Mouse (Mus musculus): ENCODE data around the gene A030005K14Rik. TPM values are rescaled to one million over a fixed set of nuclear protein-coding genes. Genes with fewer than 3 reads are reported as not detected.

A030005K14Rik gene
- total and polyA plus RNA-seq, 2 experiments from 2014 or later, result not detected

- Histone ChIP-seq H3K9ac (replicated peaks; ENCODE audit: low read length, poor library complexity, severe bottlenecking) (no peak within 1 kb of the TSS), H3K36me3 (ENCODE audit: insufficient read depth, low read length) (no peaks in the 10 kb centered on the region), H3K9me3 (ENCODE audit: low read length) (no peaks in the 10 kb centered on the region), H3K4me2 (ENCODE audit: low read depth, low read length, poor library complexity, severe bottlenecking) (no peak within 1 kb of the TSS), H3K27ac (ENCODE audit: low read depth, low read length) (no peak within 1 kb of the TSS), H3K4me1 (ENCODE audit: insufficient read depth, low read length) (no peaks in the 10 kb centered on the region), H3K27me3 (ENCODE audit: insufficient read depth, low read length) (no peaks in the 10 kb centered on the region), H3K4me3 (ENCODE audit: low read depth, low read length) (no peak within 1 kb of the TSS)
- DNase-seq (ENCODE audit: low spot score) (no peak), ATAC-seq (ENCODE audit: low FRiP score) (no peak)
- 94% methylated on average over 2 of the region's 2 CpGs for WGBS
- no peak for TF ChIP-seq CTCF (IDR thresholded peaks at IDR 0.05)
Measured at GRCm38 (mm10) chr1:83042380-83042779, 16.8 kb downstream of the A030005K14Rik start, which contains the start of gene Krtap28-10. TSS of gene Krtap28-10 (minus strand) at chr1:83042480.

GRCm38 (mm10) chr1:83039080-83039479 is 20.1 kb downstream of the A030005K14Rik start:
- H3K4me1 ChIP-seq (ENCODE audit: insufficient read depth, low read length), result no peaks in the 10 kb centered on the region
- no peaks in the 10 kb centered on the region for H3K27me3 ChIP-seq (ENCODE audit: insufficient read depth, low read length)
- no peak for TF ChIP-seq CTCF (IDR thresholded peaks at IDR 0.05)
- H3K27ac ChIP-seq (ENCODE audit: low read depth, low read length), result no peak overlapping the region
- H3K4me2 ChIP-seq (ENCODE audit: low read depth, low read length, poor library complexity, severe bottlenecking), result no peak overlapping the region
- no peak for DNase-seq (ENCODE audit: low spot score)
- WGBS, result 83% methylated on average over 4 of the region's 4 CpGs
- H3K9me3 ChIP-seq (ENCODE audit: low read length), result no peaks in the 10 kb centered on the region
- H3K9ac ChIP-seq (replicated peaks; ENCODE audit: low read length, poor library complexity, severe bottlenecking), result no peak overlapping the region
- no peak for ATAC-seq (ENCODE audit: low FRiP score)
- H3K36me3 ChIP-seq (ENCODE audit: insufficient read depth, low read length), result no peaks in the 10 kb centered on the region
- no peak overlapping the region for H3K4me3 ChIP-seq (ENCODE audit: low read depth, low read length)

- H3K4me3 ChIP-seq (ENCODE audit: low read depth, low read length), result peak within 1 kb of the TSS; percentile 39
- 0 out of 2 replicates have a peak within 1 kb of the TSS, but pooled peaks have one; percentile 26 for H3K27ac ChIP-seq (ENCODE audit: low read depth, low read length)
- no peaks in the 10 kb centered on the region for H3K9me3 ChIP-seq (ENCODE audit: low read length)
- no peaks in the 10 kb centered on the region for H3K27me3 ChIP-seq (ENCODE audit: insufficient read depth, low read length)
- TF ChIP-seq CTCF (IDR thresholded peaks at IDR 0.05), result no peak
- ATAC-seq (ENCODE audit: low FRiP score) (peak; percentile 92), DNase-seq (ENCODE audit: low spot score) (peak; percentile 72)
- peak within 1 kb of the TSS; percentile 59 for H3K4me2 ChIP-seq (ENCODE audit: low read depth, low read length, poor library complexity, severe bottlenecking)
- WGBS, result under 1% methylated on average over 25 of the region's 25 CpGs
- H3K9ac ChIP-seq (replicated peaks; ENCODE audit: low read length, poor library complexity, severe bottlenecking), result peak within 1 kb of the TSS; percentile 44
- H3K36me3 ChIP-seq (ENCODE audit: insufficient read depth, low read length), result no peaks in the 10 kb centered on the region
- H3K4me1 ChIP-seq (ENCODE audit: insufficient read depth, low read length), result no peaks in the 10 kb centered on the region
Measured at GRCm38 (mm10) chr1:83038109-83038672, 21.0 kb downstream of the A030005K14Rik start, which contains the start of gene Slc19a3. TSS of gene Slc19a3 (minus strand) at chr1:83038448.

GRCm38 (mm10) chr1:83036892-83037667 is 22.1 kb downstream of the A030005K14Rik start:
- TF ChIP-seq CTCF (IDR thresholded peaks at IDR 0.05), result no peak
- ATAC-seq (ENCODE audit: low FRiP score), result no peak
- H3K9ac ChIP-seq (replicated peaks; ENCODE audit: low read length, poor library complexity, severe bottlenecking), result no peak overlapping the region
- H3K36me3 ChIP-seq (ENCODE audit: insufficient read depth, low read length), result no peaks in the 10 kb centered on the region
- H3K4me3 ChIP-seq (ENCODE audit: low read depth, low read length), result no peak overlapping the region; the same call in 1 of the 2 replicates
- no peaks in the 10 kb centered on the region for H3K9me3 ChIP-seq (ENCODE audit: low read length)
- DNase-seq (ENCODE audit: low spot score), result no peak
- no peaks in the 10 kb centered on the region for H3K27me3 ChIP-seq (ENCODE audit: insufficient read depth, low read length)
- no peaks in the 10 kb centered on the region for H3K4me1 ChIP-seq (ENCODE audit: insufficient read depth, low read length)
- 70% methylated on average over 11 of the region's 11 CpGs for WGBS
- no peak overlapping the region for H3K27ac ChIP-seq (ENCODE audit: low read depth, low read length)
- H3K4me2 ChIP-seq (ENCODE audit: low read depth, low read length, poor library complexity, severe bottlenecking), result no peak overlapping the region

GRCm38 (mm10) chr1:83034509-83034908 is 24.7 kb downstream of the A030005K14Rik start:
- 58% methylated on average over 5 of the region's 5 CpGs for WGBS
- no peak for ATAC-seq (ENCODE audit: low FRiP score)
- Histone ChIP-seq H3K4me1 (ENCODE audit: insufficient read depth, low read length) (no peaks in the 10 kb centered on the region), H3K9ac (replicated peaks; ENCODE audit: low read length, poor library complexity, severe bottlenecking) (no peak overlapping the region), H3K27me3 (ENCODE audit: insufficient read depth, low read length) (no peaks in the 10 kb centered on the region), H3K27ac (ENCODE audit: low read depth, low read length) (no peak overlapping the region), H3K36me3 (ENCODE audit: insufficient read depth, low read length) (no peaks in the 10 kb centered on the region), H3K9me3 (ENCODE audit: low read length) (no peaks in the 10 kb centered on the region), H3K4me3 (ENCODE audit: low read depth, low read length) (no peak overlapping the region), H3K4me2 (ENCODE audit: low read depth, low read length, poor library complexity, severe bottlenecking) (no peak overlapping the region)
- no peak for TF ChIP-seq CTCF (IDR thresholded peaks at IDR 0.05)
- DNase-seq (ENCODE audit: low spot score), result no peak

GRCm38 (mm10) chr1:83032508-83032907 is 26.7 kb downstream of the A030005K14Rik start:
- H3K27ac ChIP-seq (ENCODE audit: low read depth, low read length), result no peak overlapping the region
- no peaks in the 10 kb centered on the region for H3K4me1 ChIP-seq (ENCODE audit: insufficient read depth, low read length)
- H3K27me3 ChIP-seq (ENCODE audit: insufficient read depth, low read length), result no peaks in the 10 kb centered on the region
- WGBS, result 91% methylated on average over 6 of the region's 6 CpGs
- H3K9me3 ChIP-seq (ENCODE audit: low read length), result no peaks in the 10 kb centered on the region
- no peak for DNase-seq (ENCODE audit: low spot score)
- no peak overlapping the region for H3K9ac ChIP-seq (replicated peaks; ENCODE audit: low read length, poor library complexity, severe bottlenecking)
- no peaks in the 10 kb centered on the region for H3K36me3 ChIP-seq (ENCODE audit: insufficient read depth, low read length)
- H3K4me3 ChIP-seq (ENCODE audit: low read depth, low read length), result no peak overlapping the region
- ATAC-seq (ENCODE audit: low FRiP score), result no peak
- no peak for TF ChIP-seq CTCF (IDR thresholded peaks at IDR 0.05)
- H3K4me2 ChIP-seq (ENCODE audit: low read depth, low read length, poor library complexity, severe bottlenecking), result no peak overlapping the region
